Mouse (Mus musculus) liver, embryonic 14.5 days (tissue): Measurements from ENCODE around the gene Ccdc71. TPM values are rescaled to one million over a fixed set of nuclear protein-coding genes. Genes with fewer than 3 reads are reported as not detected.

ENCODE experiments used
- ATAC-seq: fragments of 200-750 bp; cut with Nextera tagmentation; 2 replicates; pipeline ENCODE4 v1.8.0; 2017; ENCODE audit warnings: moderate number of reproducible peaks, mild to moderate bottlenecking, moderate library complexity; ENCODE audit not compliant: insufficient read depth
- DNase-seq, 3 experiments: peaks; one replicate each; pipeline ENCODE4 v3.0.0-alpha.2; 2012 to 2013; ENCODE audit warnings: low read depth in 3 of 3, low spot score in 3 of 3
- H3K27ac ChIP-seq: fragments of 300-500 bp; sonication (generic); 2 replicates; pipeline ENCODE4 v1.5.1; 2014; ENCODE audit warnings: moderate library complexity, mild to moderate bottlenecking, control low read depth, inconsistent platforms
- H3K27me3 ChIP-seq: fragments of 300-500 bp; sonication (generic); 2 replicates; pipeline ENCODE4 v1.6.1; 2014; ENCODE audit warnings: mild to moderate bottlenecking, low read length, moderate library complexity; ENCODE audit not compliant: control insufficient read depth, insufficient read depth
- H3K36me3 ChIP-seq: fragments of 300-500 bp; sonication (generic); replicated peaks from 2 replicates; pipeline ENCODE4 v1.6.1; 2014; ENCODE audit warnings: low read depth; ENCODE audit not compliant: control insufficient read depth, insufficient read depth
- H3K4me1 ChIP-seq, 2 experiments: fragments of 200-500 bp in 1 of 2; fragments of 300-500 bp in 1 of 2; sonication (generic) in 1 of 2; replicated peaks; 2 replicates each; pipeline ENCODE4 v1.6.1; 2012 to 2014; ENCODE audit warnings: antibody characterized with exemption in 1 of 2, inconsistent platforms in 1 of 2, low read length in 1 of 2; ENCODE audit not compliant: control insufficient read depth in 2 of 2, insufficient read depth in 2 of 2
- H3K4me2 ChIP-seq: fragments of 300-500 bp; sonication (generic); 2 replicates; pipeline ENCODE4 v1.6.1; 2014; ENCODE audit warnings: low read depth, mild to moderate bottlenecking, control low read depth, moderate library complexity
- H3K4me3 ChIP-seq, 2 experiments: fragments of 200-500 bp in 1 of 2; fragments of 300-500 bp in 1 of 2; sonication (generic) in 1 of 2; 2 replicates each; pipeline ENCODE4 v1.5.1; 2012 to 2014; ENCODE audit warnings: low read depth in 2 of 2, low read length in 2 of 2, mild to moderate bottlenecking in 2 of 2, control low read depth in 1 of 2, inconsistent platforms in 1 of 2, moderate library complexity in 1 of 2; ENCODE audit not compliant: insufficient read depth in 1 of 2
- H3K9ac ChIP-seq: fragments of 300-500 bp; sonication (generic); replicated peaks from 2 replicates; pipeline ENCODE4 v1.6.1; 2014; ENCODE audit warnings: mild to moderate bottlenecking, control low read depth, moderate library complexity
- H3K9me3 ChIP-seq: fragments of 300-500 bp; sonication (generic); 2 replicates; pipeline ENCODE4 v1.6.1; 2016; ENCODE audit warnings: low read length, mixed read lengths; ENCODE audit not compliant: control insufficient read depth
- CTCF ChIP-seq: IDR thresholded peaks from 2 replicates; pipeline ENCODE4 v1.5.1; 2016; ENCODE audit warnings: antibody characterized with exemption, low read depth, control low read depth
- EP300 ChIP-seq: IDR thresholded peaks from 2 replicates; pipeline ENCODE4 v1.6.1; 2016; ENCODE audit warnings: antibody characterized with exemption, low read depth
- WGBS: fragments of 180-500 bp; shearing (Covaris S2); extraction: QIAGEN DNeasy Blood & Tissue Kit; methylation state at CpG from one replicate; pipeline ENCODE4 v1.1.7; 2014; ENCODE audit not compliant: insufficient replicate concordance; 5-methylcytosine and 5-hydroxymethylcytosine counted together
- polyA plus RNA-seq, 2 experiments: library from polyadenylated mRNA; depleted of rRNA in 1 of 2; stranded (reverse) in 1 of 2; unstranded in 1 of 2; fragments of >200 nt; fragmentation: Nextera tagmentation in 1 of 2; extraction: Ambion mirVana in 1 of 2; gene quantifications; 2 replicates each; pipeline versions ENCODE4 v1.2.1 to v1.2.3; 2012 to 2014

Ccdc71 gene
- polyA plus RNA-seq, 2 experiments = 9.7 to 14.5 TPM

GRCm38 (mm10) chr9:108452291-108452906 is 7.9 kb upstream of the Ccdc71 start:
- Histone ChIP-seq H3K27ac (no peak overlapping the region; the same call in 1 of the 2 replicates), H3K4me2 (peak overlapping the region; percentile 98), H3K9me3 (no peaks in the 10 kb centered on the region), H3K4me1 (peaks cover 27 to 41% of the 10 kb centered on the region in 2 experiments), H3K4me3 (peak overlapping the region; percentile 66 to 71), H3K36me3 (no peaks in the 10 kb centered on the region), H3K9ac (peak overlapping the region; percentile 69), H3K27me3 (no peaks in the 10 kb centered on the region)
- peak; percentile 79 for ATAC-seq
- DNase-seq = peak; percentile 73 to 78 (median 75)
- under 1% methylated on average over 40 of the region's 40 CpGs for WGBS
- TF ChIP-seq EP300 (no peak), CTCF (peak; percentile 98)

GRCm38 (mm10) chr9:108452911-108453310 is 7.4 kb upstream of the Ccdc71 start:
- WGBS = 46% methylated on average over 6 of the region's 6 CpGs
- H3K27ac ChIP-seq = no peak overlapping the region
- H3K36me3 ChIP-seq = no peaks in the 10 kb centered on the region
- H3K9me3 ChIP-seq = no peaks in the 10 kb centered on the region
- ATAC-seq (peak; percentile 24), DNase-seq (no peak)
- H3K9ac ChIP-seq = no peak overlapping the region
- H3K4me2 ChIP-seq = peak overlapping the region; percentile 98
- peak overlapping the region in 1 of 2 experiments; percentile 71; a peak in 2 of 4 replicates for H3K4me3 ChIP-seq
- no peak for TF ChIP-seq EP300
- no peak for TF ChIP-seq CTCF
- H3K4me1 ChIP-seq = peaks cover 27 to 45% of the 10 kb centered on the region in 2 experiments
- H3K27me3 ChIP-seq = no peaks in the 10 kb centered on the region

DNA sequence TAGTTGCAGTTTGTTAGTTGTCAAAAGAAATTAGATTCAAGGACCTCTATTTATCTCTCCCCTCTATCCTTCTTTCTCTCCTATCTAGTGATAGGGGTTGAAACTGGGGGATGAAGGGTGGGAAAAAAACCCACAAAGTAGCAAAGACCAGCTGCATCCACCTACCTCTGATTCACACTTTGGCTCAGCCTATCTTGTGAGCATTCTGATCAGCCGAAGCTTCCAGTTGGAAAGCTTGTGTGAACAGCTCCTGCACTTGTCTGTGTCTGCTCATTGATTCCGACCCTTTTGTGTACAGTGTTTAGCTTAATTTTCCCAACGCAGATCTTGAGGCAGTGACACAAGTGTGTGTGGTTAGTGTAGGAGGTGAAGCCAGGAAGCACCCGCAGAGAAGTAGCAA is 6.9 kb upstream of the Ccdc71 start:
- Histone ChIP-seq H3K36me3 (no peaks in the 10 kb centered on the region), H3K4me2 (no peak overlapping the region), H3K27ac (no peak overlapping the region), H3K27me3 (no peaks in the 10 kb centered on the region), H3K4me1 (peaks cover 27 to 47% of the 10 kb centered on the region in 2 experiments), H3K9me3 (no peaks in the 10 kb centered on the region), H3K9ac (no peak overlapping the region), H3K4me3 (no peak overlapping the region)
- TF ChIP-seq EP300 (no peak), CTCF (no peak)
- no peak for ATAC-seq
- DNase-seq = no peak
- 70% methylated on average over 4 of the region's 4 CpGs for WGBS

GRCm38 (mm10) chr9:108454429-108454828 is 5.9 kb upstream of the Ccdc71 start:
- H3K4me1 ChIP-seq = peaks cover 27 to 47% of the 10 kb centered on the region in 2 experiments
- TF ChIP-seq CTCF (no peak), EP300 (no peak)
- no peak for DNase-seq

DNA sequence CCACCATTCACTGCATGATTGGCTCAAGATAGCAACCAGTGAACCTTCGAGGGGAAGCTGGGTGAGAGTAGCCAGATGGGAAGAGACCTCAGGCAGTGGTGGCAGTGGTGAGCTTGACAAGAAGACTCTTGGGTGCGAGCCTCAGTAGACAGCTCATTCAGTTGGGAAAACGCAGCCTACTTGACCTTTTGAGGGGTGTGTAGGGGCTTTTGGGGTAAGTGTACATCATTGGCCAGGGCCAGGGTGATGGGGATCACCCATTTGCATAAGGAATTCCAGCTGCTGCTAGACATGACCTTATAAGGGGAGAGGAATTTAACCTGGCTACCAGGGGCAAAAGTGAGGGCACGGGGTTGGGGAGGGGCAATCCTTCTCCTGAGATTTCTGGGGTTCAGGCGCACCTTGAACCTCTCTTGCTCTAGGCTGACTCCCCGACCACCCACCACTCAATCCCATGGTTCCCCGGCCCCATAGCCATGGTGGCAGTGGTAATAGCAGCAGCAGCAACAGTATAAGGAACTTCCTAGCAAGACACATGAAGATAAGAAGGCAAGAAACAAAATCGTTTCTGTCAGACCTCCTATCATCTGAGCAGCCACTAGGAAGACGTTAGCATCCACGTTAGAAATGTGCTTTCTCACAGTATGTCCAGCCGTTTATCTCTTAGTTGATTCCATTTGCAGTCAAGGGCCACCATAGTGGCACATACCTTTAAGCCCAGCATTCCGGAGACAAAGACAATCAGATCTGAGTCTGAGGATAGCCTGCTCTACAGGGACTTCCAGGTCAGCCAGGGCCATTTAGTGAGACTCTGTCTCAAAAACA is 4.4 kb upstream of the Ccdc71 start:
- 38% methylated on average over 12 of the region's 12 CpGs for WGBS
- Histone ChIP-seq H3K36me3 (no peaks in the 10 kb centered on the region), H3K27ac (no peak overlapping the region), H3K4me3 (no peak overlapping the region), H3K9ac (no peak overlapping the region), H3K4me1 (peaks cover 15 to 38% of the 10 kb centered on the region in 2 experiments), H3K4me2 (no peak overlapping the region), H3K27me3 (no peaks in the 10 kb centered on the region), H3K9me3 (no peaks in the 10 kb centered on the region)
- no peak for DNase-seq
- no peak for ATAC-seq
- 0 out of 2 replicates have a peak, but pooled peaks have one; percentile 16 for TF ChIP-seq EP300
- no peak for TF ChIP-seq CTCF

More at GRCm38 (mm10) chr9:108454429-108454828, 5.9 kb upstream of the Ccdc71 start:
- Histone ChIP-seq H3K36me3 (no peaks in the 10 kb centered on the region), H3K4me2 (no peak overlapping the region), H3K27ac (no peak overlapping the region), H3K27me3 (no peaks in the 10 kb centered on the region), H3K9me3 (no peaks in the 10 kb centered on the region), H3K9ac (no peak overlapping the region), H3K4me3 (no peak overlapping the region)
- WGBS = 56% methylated on average over 6 of the region's 6 CpGs
- ATAC-seq = no peak
